Comparison of ENCODE assay signal across 22 mouse cellular contexts in the genomic region with DNA sequence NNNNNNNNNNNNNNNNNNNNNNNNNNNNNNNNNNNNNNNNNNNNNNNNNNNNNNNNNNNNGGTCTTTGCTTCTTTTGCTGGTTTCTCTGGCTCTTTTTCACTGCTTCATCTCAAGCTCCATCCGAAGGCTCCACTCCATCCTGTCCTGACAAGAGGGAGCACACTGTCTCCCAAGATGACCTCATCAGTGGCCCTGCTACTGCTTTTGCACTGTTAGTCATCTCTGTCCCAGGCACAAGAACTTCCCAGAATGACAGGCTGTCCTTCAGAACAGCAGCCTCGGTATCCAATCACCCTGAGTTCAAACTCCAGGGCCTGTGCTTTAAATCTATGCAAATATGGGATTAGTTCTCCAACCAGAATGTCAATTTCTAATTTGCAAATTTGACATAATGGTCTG. TPM values are rescaled to one million over a fixed set of nuclear protein-coding genes. Genes with fewer than 3 reads are reported as not detected.
DNase-seq lines count a peak whose midpoint lies in the region; TF ChIP-seq lines count a peak whose summit lies in the region.
"Had no signal": no experiment of that assay in that cellular context is flagged by ENCODE, and none has a peak within 500 bp of the region (broad histone marks: within the 10 kb centered on the region; RNA-seq: fewer than 3 reads in every experiment).

No protein-coding gene starts in this region.

- H3K4me3 ChIP-seq in heart, adult 2 months = no peak overlapping the region
- H3K4me3 ChIP-seq: embryonic facial prominence, embryonic 10.5 days; embryonic facial prominence, embryonic 12.5 days; forebrain, embryonic 13.5 days; forebrain, embryonic 15.5 days had no signal

- peak; percentile 74 to 76 for DNase-seq in adrenal gland, adult (ENCODE audit: inconsistent age in 2 of 2, low spot score in 1 of 2)
- DNase-seq in adrenal gland, postnatal 25 days = no peak
- DNase-seq in adrenal gland, adult 8-10 months = peak; percentile 43
- peak; percentile 18 for DNase-seq in adrenal gland, postnatal 14 days
- no peak for DNase-seq in heart, adult 2 months
- no peak for DNase-seq in urinary bladder, postnatal 14 days (ENCODE audit: low spot score)
- DNase-seq: B cell, adult 2 months; cerebellum, adult 11-12 months; cerebellum, adult 2 months; cerebellum, adult 9-10 months; cerebellum, postnatal 10 days; cerebellum, postnatal 25 days; forebrain, postnatal 0 days had no signal

- H3K27me3 ChIP-seq in heart, adult 2 months (ENCODE audit: control insufficient read depth, insufficient read depth, low read length) = no peaks in the 10 kb centered on the region
- H3K27me3 ChIP-seq: CH12.LX; embryonic facial prominence, embryonic 12.5 days; forebrain, embryonic 13.5 days; forebrain, embryonic 15.5 days; Patski had no signal

- no peaks in the 10 kb centered on the region for H3K4me1 ChIP-seq in heart, adult 2 months (ENCODE audit: control insufficient read depth, insufficient read depth, low read length)
- H3K4me1 ChIP-seq: embryonic facial prominence, embryonic 12.5 days had no signal

- no peak overlapping the region for H3K9ac ChIP-seq in heart, adult 2 months (ENCODE audit: low read depth, low read length)
- H3K9ac ChIP-seq: embryonic facial prominence, embryonic 12.5 days; forebrain, embryonic 13.5 days; forebrain, embryonic 15.5 days; forebrain, postnatal 0 days had no signal

- intact Hi-C loops in heart, adult 2 months (cut with DNase I) = no loop called here

- 47% methylated on average over 2 of the region's 2 CpGs for WGBS in heart, adult 2 months

- no peak for TF ChIP-seq CTCF in heart, adult 2 months (IDR thresholded peaks at IDR 0.05)

- TF ChIP-seq POLR2A in heart, adult 2 months (IDR thresholded peaks at IDR 0.05; ENCODE audit: insufficient read depth, low read depth, low read length) = no peak

- no peak for TF ChIP-seq EP300 in heart, adult 2 months (IDR thresholded peaks at IDR 0.05; ENCODE audit: insufficient read depth, low read depth, low read length)

- no peak overlapping the region for H3K27ac ChIP-seq in heart, adult 2 months
- H3K27ac ChIP-seq: embryonic facial prominence, embryonic 10.5 days; embryonic facial prominence, embryonic 12.5 days; forebrain, embryonic 13.5 days; forebrain, embryonic 15.5 days had no signal

- H3K36me3 ChIP-seq in heart, adult 2 months (ENCODE audit: control insufficient read depth, insufficient read depth, low read length) = no peaks in the 10 kb centered on the region
- H3K36me3 ChIP-seq: embryonic facial prominence, embryonic 10.5 days; embryonic facial prominence, embryonic 12.5 days; forebrain, embryonic 15.5 days; G1E had no signal

- no peaks in the 10 kb centered on the region for H3K79me2 ChIP-seq in heart, adult 2 months (replicated peaks; ENCODE audit: control insufficient read depth, insufficient read depth, low read length)

RNA-seq across cellular contexts. Expression of a gene that starts 28.9 kb away (rescaled TPM):
- not detected in 2 replicates for total RNA-seq in adrenal gland, postnatal 25 days (2021)
- total RNA-seq in adrenal gland, adult 8-10 months (2022) = not detected
- total RNA-seq in adrenal gland, postnatal 14 days (2021) = 0.08 TPM in 1 of 2 replicates, not detected in the other
- total RNA-seq in heart, adult 2 months (2021) = under 1 TPM in 1 of 2 experiments, not detected in 1; 0.05 TPM
- not detected in 2 replicates for polyA plus RNA-seq in heart, adult 2 months (2012; rRNA removed)
- total RNA-seq: CH12.LX had no signal
- polyA plus RNA-seq: activated CD4-positive, CD25-positive, alpha-beta regulatory T cell, adult 4 months; CD4-positive, CD25-positive, alpha-beta regulatory T cell, adult 4 months; G1E; Patski had no signal

Comparison
In these comparisons a context has a peak if more than half of its experiments do, and no peak if none do; other contexts are left out.
1. DNase-seq: peak in adrenal gland, adult (2 of 2), adrenal gland, adult 8-10 months (single experiment) and adrenal gland, postnatal 14 days (single experiment); none in adrenal gland, postnatal 25 days (single experiment), heart, adult 2 months (0 of 2) and urinary bladder, postnatal 14 days (single experiment).